Mouse (Mus musculus) megakaryocyte-erythroid progenitor cell, adult 5-6 weeks (primary cell): ENCODE measurements around the gene Snta1. TPM values are rescaled to one million over a fixed set of nuclear protein-coding genes. Genes with fewer than 3 reads are reported as not detected.
A peak's percentile ranks its signal among the peaks of the same experiment; 100 is the strongest.

Experiments
- ATAC-seq: replicated peaks from 2 replicates; pipeline ENCODE4 v1.8.0; 2016; ENCODE audit warnings: mild to moderate bottlenecking, inconsistent platforms; ENCODE audit not compliant: severe bottlenecking, poor library complexity, low FRiP score, low TSS enrichment
- total RNA-seq, 2 experiments: library from RNA; stranded (forward) in 1 of 2; stranded (reverse) in 1 of 2; fragments of 200-1000, 215-1000 nt in 1 of 2; fragments of >200 nt in 1 of 2; fragmentation: Nextera tagmentation in 1 of 2; gene quantifications; 2 replicates each; pipeline ENCODE4 v1.2.3; 2014 to 2017

Snta1 gene
- total RNA-seq, 2 experiments from 2014 or later = 1.5 TPM; not detected in 1

DNA sequence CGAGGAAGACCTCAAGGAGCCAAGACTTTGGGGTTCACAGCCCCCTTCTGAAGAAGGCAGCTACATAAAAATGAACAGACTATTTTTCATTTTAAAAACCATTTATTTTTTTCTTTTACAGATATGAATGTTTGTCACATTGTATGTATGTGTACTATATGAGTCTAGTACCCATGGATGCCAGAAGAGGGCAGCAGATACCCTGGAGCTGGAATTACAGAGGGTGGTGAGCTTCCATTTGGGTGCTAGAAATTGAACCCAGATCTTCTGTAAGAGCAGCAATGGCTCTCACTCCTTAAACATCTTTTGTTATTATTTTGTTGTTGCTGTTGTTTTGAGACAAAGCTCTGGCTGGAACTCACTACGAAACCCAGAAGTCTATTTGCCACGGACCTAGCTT is 17.6 kb upstream of the Snta1 start:
- ATAC-seq = no peak

- ATAC-seq = no peak
Measured at GRCm38 (mm10) chr2:154423548-154423947, 15.6 kb upstream of the Snta1 start.

- ATAC-seq = no peak
Measured at GRCm38 (mm10) chr2:154422181-154422580, 14.3 kb upstream of the Snta1 start.

GRCm38 (mm10) chr2:154420942-154421731 is 13.2 kb upstream of the Snta1 start:
- ATAC-seq = no peak

DNA sequence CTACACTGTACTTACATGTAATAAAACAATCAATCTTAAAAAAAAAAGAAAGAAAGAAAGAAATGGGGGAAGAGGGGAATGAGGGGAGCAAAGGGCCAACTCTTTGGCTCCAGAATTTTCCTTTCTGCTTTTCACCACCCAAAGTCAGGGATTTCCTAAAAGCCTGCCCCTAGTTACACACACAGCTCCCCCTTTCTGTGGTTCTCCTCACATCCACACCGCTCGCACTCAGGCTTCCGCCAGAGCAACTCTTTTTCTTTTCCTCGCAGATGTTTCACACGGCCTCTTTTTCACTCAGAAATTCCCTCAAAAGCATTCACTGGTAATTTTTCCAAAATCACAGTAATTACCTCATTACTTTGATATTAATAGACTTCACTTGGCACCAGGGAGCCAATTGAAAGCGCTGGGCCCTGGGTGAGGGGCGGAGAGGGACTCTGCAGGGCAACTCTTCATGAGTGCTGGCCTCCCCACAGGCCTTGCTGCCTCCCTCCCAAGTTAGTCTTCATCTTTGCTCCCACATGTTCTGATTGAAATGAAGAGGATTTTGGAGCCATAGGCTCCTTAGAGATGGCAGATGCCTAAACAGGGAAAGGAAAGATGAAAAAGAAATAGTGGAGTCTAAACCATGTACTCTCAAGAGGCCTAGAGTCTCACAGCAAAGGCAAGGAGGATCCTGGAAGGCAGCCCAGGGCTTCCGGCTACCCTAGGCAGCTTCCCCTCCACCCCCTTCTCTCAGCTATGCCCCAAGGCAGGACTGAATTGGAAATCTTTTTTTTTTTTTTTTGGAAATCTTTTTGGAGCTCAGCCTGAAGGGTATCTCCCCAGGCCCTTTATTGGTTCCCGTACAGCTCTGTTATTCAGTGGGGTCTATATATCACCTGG is 12.0 kb upstream of the Snta1 start:
- no peak for ATAC-seq

GRCm38 (mm10) chr2:154418001-154418400 is 10.1 kb upstream of the Snta1 start:
- ATAC-seq = no peak

DNA sequence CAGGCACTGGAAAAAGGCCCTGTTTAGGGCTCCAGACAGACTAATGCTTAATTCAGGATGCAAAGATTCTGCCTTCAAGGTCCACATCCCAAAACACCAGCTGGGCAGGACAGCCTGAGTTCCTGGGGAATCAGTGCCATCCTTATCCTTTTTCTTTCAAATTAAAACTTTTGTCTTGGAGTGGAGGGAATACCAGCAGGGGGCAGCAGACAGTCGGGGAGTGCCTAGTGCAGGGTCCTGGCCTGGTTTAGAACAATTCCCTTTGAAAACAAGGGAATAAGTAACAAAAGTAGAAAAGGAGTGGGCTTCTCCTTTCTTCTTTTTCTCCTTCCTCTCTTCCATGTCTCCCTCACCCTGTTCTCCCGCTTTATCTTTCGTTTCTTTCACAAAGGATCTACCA is 9.2 kb upstream of the Snta1 start:
- peak; percentile 53; the same call in 1 of the 2 replicates for ATAC-seq

DNA sequence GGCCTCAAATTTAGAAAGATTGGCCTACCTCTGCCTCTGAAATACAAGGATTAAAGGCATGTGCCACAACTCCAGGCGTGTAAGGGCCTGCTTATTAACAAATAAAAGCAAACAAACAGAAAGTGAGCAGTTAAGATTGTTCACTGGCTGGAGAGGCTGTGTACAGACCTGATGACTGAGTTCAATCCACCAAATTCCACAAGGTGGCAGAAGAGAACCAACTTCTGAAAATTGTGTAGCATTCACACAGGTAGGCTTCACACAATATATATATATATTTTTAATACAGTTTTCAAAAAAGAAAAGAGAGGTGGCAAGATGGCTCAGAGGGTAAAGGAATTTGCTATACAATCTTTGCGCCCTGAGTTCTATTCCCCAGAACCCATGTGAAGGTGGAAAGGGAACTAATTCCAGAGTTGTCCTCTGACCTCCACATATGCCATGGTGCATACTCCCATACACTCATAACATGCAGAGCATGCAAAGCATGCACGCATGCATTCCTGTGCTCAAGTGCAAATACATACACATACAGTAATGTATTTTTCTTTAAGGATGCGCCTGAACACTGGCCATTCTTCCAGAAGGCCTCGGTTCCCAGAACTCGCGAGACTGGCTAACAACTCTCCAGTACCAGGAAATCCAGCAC is 4.2 kb upstream of the Snta1 start:
- ATAC-seq = 0 out of 2 replicates have a peak, but pooled peaks have one; percentile 51

DNA sequence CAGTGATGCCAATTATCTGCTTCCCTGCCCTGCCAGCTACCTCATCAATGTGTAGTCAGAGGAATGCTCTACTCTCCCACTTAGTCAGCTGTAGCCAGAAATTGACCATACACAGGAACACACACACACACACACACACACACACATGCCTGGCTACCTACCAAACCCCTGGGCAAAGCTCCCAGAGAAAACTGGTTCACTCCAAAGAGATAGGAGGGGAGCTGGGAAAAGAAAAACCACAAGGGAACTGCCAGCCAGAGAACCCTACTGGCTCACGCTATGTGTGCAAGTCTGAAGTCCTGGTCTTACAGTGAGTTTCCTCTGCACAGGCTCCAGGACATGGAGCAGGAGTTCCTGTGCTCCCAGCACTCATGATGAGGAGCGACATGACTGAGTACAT is 2.5 kb upstream of the Snta1 start:
- no peak for ATAC-seq

DNA sequence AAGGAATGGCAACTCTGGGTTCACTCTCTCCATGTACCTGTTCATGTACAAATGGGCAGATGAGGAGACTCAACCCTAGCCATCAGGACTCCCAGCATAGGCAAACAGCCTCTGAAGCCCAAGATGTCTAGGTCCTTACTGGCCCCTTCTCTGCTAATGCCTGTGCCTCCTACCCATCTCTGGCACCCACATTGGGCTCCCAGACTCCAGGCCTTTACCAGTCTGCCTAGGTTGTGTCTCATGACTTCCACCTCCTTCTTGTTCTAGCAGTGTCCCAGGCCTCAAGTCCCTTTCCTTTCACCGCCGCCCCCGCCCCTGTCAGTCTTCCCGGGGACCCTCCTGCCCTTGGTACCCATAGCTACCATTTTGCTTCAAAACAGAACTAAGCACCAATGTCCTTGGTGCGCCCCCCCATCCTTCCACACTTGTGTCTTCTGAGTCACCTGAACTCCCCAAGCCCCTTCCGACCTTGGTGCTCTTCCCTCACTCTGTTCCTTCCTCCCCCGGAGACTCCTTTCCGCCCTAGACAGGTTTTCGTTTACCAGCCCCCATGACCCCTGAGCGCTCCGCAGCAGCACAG is 746 bp downstream of the Snta1 start:
- no peak for ATAC-seq

GRCm38 (mm10) chr2:154405447-154405994 is 2.4 kb downstream of the Snta1 start:
- ATAC-seq = no peak

- ATAC-seq = peak; percentile 53; the same call in 1 of the 2 replicates
Measured at GRCm38 (mm10) chr2:154402811-154403210, 5.1 kb downstream of the Snta1 start.

GRCm38 (mm10) chr2:154401976-154402375 is 5.9 kb downstream of the Snta1 start:
- no peak for ATAC-seq

DNA sequence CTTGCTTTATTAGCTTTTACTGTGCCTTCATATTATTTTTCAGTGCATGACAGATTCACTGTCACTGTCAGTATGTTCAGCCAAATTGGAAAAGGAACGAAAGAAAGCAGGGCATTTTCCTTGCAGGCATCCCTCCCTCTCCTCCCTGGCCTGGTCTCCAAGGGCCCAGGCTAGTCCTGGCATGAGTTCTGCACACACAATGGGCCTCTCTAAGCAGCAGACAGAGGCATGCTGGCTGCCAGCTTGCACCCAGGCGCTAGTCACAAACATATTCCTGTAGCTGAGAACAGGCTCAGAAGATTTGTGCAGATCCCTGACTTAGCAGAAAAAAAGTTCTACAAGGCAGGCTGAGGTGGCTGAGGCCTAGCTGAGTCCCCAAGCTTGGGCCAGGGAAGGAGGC is 8.6 kb downstream of the Snta1 start:
- no peak for ATAC-seq

DNA sequence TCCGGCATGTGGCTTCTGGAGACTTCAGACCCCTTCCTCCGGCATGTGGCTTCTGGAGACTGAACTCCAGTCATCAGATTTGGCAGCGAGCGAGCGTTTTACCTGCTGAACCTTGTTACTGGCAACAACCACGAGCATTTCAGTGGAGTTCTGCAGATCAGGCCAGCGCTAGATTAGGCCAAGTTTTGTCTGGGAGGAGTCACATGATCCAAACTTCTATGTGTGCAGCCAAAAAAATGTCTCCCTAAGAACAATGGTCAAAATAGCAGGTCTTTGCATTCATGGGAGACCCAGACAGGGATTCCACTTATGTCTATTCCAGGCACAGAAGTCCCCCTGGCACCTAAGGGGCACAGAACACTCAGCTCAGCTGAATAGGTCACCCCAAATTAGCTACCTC is 9.6 kb downstream of the Snta1 start:
- ATAC-seq = no peak

GRCm38 (mm10) chr2:154396529-154396928 is 11.4 kb downstream of the Snta1 start:
- no peak for ATAC-seq

DNA sequence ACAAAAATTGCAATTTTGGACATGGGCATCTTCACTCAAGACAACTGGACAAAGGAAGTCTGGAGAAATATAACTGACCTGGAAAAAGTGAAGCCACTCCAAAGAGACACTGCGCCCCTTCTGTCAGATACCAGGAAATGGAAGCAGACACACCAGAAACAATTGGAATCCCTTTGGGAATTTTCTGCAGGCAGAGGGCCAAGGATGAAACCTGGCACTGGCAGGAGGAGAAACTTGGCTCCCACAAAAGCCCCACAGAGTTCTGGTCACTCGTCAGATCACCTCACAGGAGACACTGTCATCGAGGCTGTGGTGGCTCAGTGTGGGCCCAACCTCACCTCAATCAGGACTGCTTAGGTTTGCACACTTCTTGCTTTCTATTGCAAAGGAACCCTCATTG is 13.3 kb downstream of the Snta1 start:
- no peak for ATAC-seq

GRCm38 (mm10) chr2:154390180-154390964 is 17.5 kb downstream of the Snta1 start:
- ATAC-seq = 0 out of 2 replicates have a peak, but pooled peaks have one; percentile 4

- no peak for ATAC-seq
Measured at GRCm38 (mm10) chr2:154379103-154379502, 28.8 kb downstream of the Snta1 start.
